Mouse (Mus musculus) small intestine, adult 10 weeks (tissue): ENCODE data around the gene Foxj1. TPM values are rescaled to one million over a fixed set of nuclear protein-coding genes. Genes with fewer than 3 reads are reported as not detected.

Source experiments
- polyA plus RNA-seq: library from polyadenylated mRNA; stranded (reverse); fragments of 350-450 nt; fragmentation: Illumina TruSeq; extraction: RNeasy Lipid Tissue Mini Kit (QIAGEN cat#74804); gene quantifications from one replicate; pipeline ENCODE4 v1.2.3, GENCODE M21; 2014; ENCODE audit warnings: low replicate concordance

Foxj1 gene
- polyA plus RNA-seq = not detected

DNA sequence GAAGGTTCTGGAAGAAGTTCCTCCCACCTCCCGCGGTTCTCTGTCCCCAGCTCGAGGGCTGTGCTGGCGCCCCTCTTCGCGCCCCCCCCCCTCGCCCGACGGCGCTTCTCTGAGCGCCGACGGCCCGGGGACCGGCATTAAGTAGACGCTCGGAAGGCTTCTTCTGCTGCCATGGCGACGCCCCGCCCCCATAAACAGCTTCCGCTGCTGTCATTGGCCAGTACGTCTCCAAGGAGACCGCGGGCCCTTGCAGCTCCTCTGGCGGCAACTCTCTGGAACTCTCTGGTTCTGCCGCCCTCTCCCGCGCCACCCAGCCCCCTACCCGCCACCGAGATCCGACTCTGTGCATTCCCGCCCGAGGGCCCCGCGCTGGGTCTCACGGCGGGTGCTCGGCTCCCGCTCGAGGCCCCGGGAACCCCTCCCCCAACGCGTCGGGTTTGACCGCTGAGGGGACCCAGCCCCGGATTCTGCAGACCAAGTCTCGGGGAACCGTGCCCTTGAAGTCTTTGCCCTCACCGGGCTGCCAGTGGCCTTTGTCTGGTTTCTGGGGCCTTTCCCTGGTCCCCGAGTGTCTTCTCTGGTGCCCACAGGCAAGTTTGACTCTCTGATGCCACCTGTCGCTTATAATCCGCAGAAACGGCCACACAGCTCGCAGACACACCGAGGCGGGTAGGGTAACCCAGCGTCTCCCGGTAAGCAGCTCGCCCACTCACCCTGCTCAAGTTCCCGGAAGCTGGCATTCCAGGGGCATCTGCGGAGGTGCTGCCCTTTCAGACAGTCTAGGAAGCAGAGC, at the start of gene Foxj1:
Gene Foxj1 (minus strand): TSS at position 156 of the 793 bp plus-strand sequence.

DNA sequence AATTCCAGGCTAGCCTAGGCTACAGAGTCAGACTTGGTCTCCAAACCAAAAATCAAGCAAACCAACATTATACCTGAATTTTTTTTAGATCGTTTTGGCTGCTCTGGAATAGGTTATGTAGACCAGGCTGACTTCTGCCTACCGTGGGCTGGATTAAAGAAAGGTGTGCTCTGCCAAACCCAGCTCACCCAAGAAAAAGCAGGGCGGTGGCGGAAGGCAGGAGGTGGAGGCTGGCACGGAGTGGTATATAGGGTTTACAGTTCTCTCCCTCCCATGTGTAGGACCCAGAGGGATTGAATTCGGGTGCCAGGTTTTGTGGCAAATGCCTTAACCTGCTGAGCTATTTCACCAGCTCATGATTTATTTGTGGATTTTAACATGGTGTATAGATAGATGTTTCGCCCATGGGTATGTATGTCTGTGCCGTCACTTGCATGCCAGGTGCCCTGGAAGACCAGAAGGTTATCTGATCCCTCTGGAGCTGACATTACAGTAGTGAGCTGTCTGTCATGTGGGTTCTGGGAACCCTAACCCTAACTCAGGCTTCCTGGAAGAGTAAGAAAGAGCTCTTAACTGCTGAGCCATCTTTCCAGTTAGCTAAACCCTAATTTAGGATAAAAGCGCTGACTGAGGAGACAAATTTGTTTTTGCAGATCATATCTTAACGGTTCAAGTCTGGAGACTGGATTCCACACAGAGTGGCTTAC, 28.0 kb downstream of the Foxj1 start, which contains the start of gene Exoc7:
Gene Exoc7 (minus strand): TSS at position 215 of the 707 bp plus-strand sequence.

DNA sequence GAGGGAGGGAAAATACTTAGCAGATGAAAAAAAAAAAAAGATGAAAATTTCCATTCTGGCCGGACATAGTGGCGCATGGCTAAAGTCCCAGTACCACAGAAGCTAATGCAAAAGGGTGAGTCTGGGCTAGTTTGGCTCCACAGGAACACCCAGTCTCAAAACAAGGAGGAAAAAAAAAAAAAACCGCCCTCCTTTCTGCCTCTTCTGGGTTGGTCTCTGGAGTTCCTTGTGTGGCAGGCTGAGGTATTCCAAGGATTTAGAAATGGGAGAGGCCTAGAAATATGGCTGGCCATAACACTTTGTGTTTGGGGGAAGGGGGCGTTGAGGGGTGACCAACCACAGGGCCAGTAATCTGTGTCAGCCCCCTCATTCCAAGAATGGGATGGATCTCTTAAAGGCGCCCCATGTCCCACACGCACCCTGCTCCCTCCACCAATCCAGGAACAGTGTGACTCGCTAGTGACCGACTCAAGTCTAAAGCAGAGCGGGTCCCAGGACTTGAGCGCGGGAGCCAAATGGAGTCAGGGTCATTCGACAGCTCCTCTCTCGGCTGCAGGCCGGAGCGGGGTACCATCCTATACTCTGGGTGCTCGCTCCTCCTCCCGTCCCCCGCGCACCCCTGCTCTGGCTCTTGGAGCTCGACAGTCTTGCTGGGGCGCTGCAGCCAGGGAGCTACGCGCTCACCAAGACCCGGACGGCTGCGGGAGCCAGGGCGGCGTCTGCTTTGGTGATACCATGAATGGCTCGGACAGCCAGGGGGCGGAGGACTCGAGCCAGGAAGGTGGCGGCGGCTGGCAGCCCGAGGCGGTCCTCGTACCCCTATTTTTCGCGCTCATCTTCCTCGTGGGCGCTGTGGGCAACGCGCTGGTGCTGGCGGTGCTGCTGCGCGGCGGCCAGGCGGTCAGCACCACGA, 54.2 kb downstream of the Foxj1 start, which contains the start of gene Galr2:
Gene Galr2 (plus strand): TSS at position 189 of the 913 bp plus-strand sequence.

Other genes starting within 250 kb of the Foxj1 start
- gene Wbp2, start 248.4 kb downstream of the Foxj1 start, polyA plus RNA-seq = 15.3 TPM
- gene Trim47, start 208.2 kb downstream of the Foxj1 start, polyA plus RNA-seq = 0.56 TPM
- 6.7 TPM for gene Trim65, start 204.3 kb downstream of the Foxj1 start, polyA plus RNA-seq
- 1.9 TPM for gene Mrpl38, start 196.5 kb downstream of the Foxj1 start, polyA plus RNA-seq
- gene Fbf1, start 167.2 kb downstream of the Foxj1 start, polyA plus RNA-seq = 2.9 TPM
- 1.2 TPM for gene Ten1, start 136.5 kb downstream of the Foxj1 start, polyA plus RNA-seq
- gene Acox1, start 136.4 kb downstream of the Foxj1 start, polyA plus RNA-seq = 380 TPM
- not detected for gene Evpl, start 97.3 kb downstream of the Foxj1 start, polyA plus RNA-seq
- 4.7 TPM for gene Srp68, start 61.2 kb downstream of the Foxj1 start, polyA plus RNA-seq
- gene Galr2, start 54.5 kb downstream of the Foxj1 start, polyA plus RNA-seq = not detected
- gene Exoc7, start 28.2 kb downstream of the Foxj1 start, polyA plus RNA-seq = 2.3 TPM
- gene Rnf157, start 77.6 kb upstream of the Foxj1 start, polyA plus RNA-seq = 0.26 TPM
- 7.6 TPM for gene Ubald2, start 98.7 kb upstream of the Foxj1 start, polyA plus RNA-seq
- gene Qrich2, start 130.8 kb upstream of the Foxj1 start, polyA plus RNA-seq = not detected
- gene Prpsap1, start 158.8 kb upstream of the Foxj1 start, polyA plus RNA-seq = 84.6 TPM
- gene Sphk1, start 195.5 kb upstream of the Foxj1 start, polyA plus RNA-seq = 0.85 TPM
- 0.78 TPM for gene Ube2o, start 246.0 kb upstream of the Foxj1 start, polyA plus RNA-seq